Mouse (Mus musculus): ENCODE measurements at regions not wholly inside any gene's neighbourhood (a gene's known extent, or its start where the extent isn't known, plus 50 kb on each side); places are given as distances from the start of the nearest gene placed in this dataset.

- peaks cover 12% of the 10 kb centered on the region for H3K4me1 ChIP-seq
- ATAC-seq (ENCODE audit: low FRiP score) = no peak
- H3K9me3 ChIP-seq = no peaks in the 10 kb centered on the region
- H3K9ac ChIP-seq = no peak overlapping the region
- H3K4me2 ChIP-seq = no peak overlapping the region
- H3K27me3 ChIP-seq = no peaks in the 10 kb centered on the region
- H3K4me3 ChIP-seq (replicated peaks) = no peak overlapping the region
- 69% methylated on average over 11 of the region's 11 CpGs for WGBS
- H3K27ac ChIP-seq = no peak overlapping the region
- H3K36me3 ChIP-seq (replicated peaks) = no peaks in the 10 kb centered on the region
Measured at GRCm38 (mm10) chr4:84222805-84223335, 452.2 kb downstream of the Bnc2 start.

DNA sequence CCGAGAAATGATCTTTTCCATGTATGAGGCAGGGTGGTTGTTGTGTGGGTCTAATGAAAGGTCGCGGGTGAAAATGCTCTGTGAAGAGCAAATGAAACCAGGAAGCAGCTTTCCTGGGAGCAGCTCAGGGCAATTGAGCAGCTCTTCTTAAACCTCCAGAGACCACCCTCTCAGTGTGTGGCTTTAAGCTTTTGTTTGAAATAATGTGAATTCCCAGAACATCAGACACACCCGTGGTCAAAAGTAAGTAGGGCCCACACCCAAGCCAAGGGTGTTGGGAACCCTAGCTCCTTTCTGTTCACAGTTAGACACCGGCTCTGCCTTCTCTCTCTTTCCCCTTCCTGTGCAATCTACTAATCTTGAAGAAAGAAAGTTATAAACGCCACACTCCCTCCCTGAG lies 450.5 kb downstream of the Bnc2 start:
- Histone ChIP-seq H3K9me3 (no peaks in the 10 kb centered on the region), H3K4me1 (peaks cover 12% of the 10 kb centered on the region), H3K4me3 (replicated peaks) (no peak overlapping the region), H3K36me3 (replicated peaks) (no peaks in the 10 kb centered on the region), H3K27ac (no peak overlapping the region), H3K9ac (no peak overlapping the region), H3K27me3 (no peaks in the 10 kb centered on the region), H3K4me2 (no peak overlapping the region)
- 72% methylated on average over 6 of the region's 6 CpGs for WGBS
- no peak for ATAC-seq (ENCODE audit: low FRiP score)

Data from forebrain, embryonic 12.5 days (tissue).